22 mouse cellular contexts compared by ENCODE assay signal in genomic region chr10:40449571-40449970, GRCm38 (mm10).
DNase-seq lines count a peak whose midpoint lies in the region; ATAC-seq and TF ChIP-seq lines count a peak whose summit lies in the region.
"Had no signal": no experiment of that assay in that cellular context is flagged by ENCODE, and none has a peak within 500 bp of the region (broad histone marks: within the 10 kb centered on the region; RNA-seq: fewer than 3 reads in every experiment).

No protein-coding gene starts in this region.

- H3K4me3 ChIP-seq in heart, adult 2 months = no peak overlapping the region
- H3K4me3 ChIP-seq in macrophage (ENCODE audit: inconsistent target) = no peak overlapping the region
- no peak overlapping the region for H3K4me3 ChIP-seq in hindbrain, postnatal 0 days (ENCODE audit: low read length)
- H3K4me3 ChIP-seq: forebrain, embryonic 12.5 days; heart, embryonic 12.5 days; midbrain, embryonic 15.5 days had no signal

- H3K4me1 ChIP-seq in heart, adult 2 months (ENCODE audit: control insufficient read depth, insufficient read depth, low read length) = peaks cover 4% of the 10 kb centered on the region
- peaks cover 18% of the 10 kb centered on the region for H3K4me1 ChIP-seq in hindbrain, postnatal 0 days (ENCODE audit: insufficient read depth, low read length)

- H3K4me2 ChIP-seq in hindbrain, postnatal 0 days (ENCODE audit: low read depth, low read length) = no peak overlapping the region
- H3K4me2 ChIP-seq: forebrain, embryonic 12.5 days; heart, embryonic 12.5 days; hindbrain, embryonic 14.5 days; midbrain, embryonic 15.5 days had no signal

- 91% methylated on average over 6 of the region's 6 CpGs for WGBS in heart, adult 2 months
- WGBS in macrophage (ENCODE audit: missing documents) = 45% methylated on average over 6 of the region's 6 CpGs
- 92% methylated on average over 6 of the region's 6 CpGs for WGBS in hindbrain, postnatal 0 days

- no peak for ATAC-seq in hindbrain, postnatal 0 days
- ATAC-seq: liver, postnatal 0 days; midbrain, embryonic 15.5 days; Patski had no signal

- TF ChIP-seq EP300 in heart, adult 2 months (IDR thresholded peaks at IDR 0.05; ENCODE audit: insufficient read depth, low read depth, low read length) = no peak

- TF ChIP-seq CTCF in heart, adult 2 months (IDR thresholded peaks at IDR 0.05) = no peak
- no peak for TF ChIP-seq CTCF in hindbrain, postnatal 0 days (IDR thresholded peaks at IDR 0.05; ENCODE audit: low read depth)

- H3K27ac ChIP-seq in heart, adult 2 months = no peak overlapping the region
- peak overlapping the region; percentile 94; the same call in 1 of the 2 replicates for H3K27ac ChIP-seq in macrophage
- H3K27ac ChIP-seq in hindbrain, postnatal 0 days = no peak overlapping the region
- H3K27ac ChIP-seq: forebrain, embryonic 12.5 days; hindbrain, embryonic 14.5 days; midbrain, embryonic 15.5 days had no signal

- no peak for TF ChIP-seq POLR2A in heart, adult 2 months (IDR thresholded peaks at IDR 0.05; ENCODE audit: insufficient read depth, low read depth, low read length)

- H3K9ac ChIP-seq in heart, adult 2 months (ENCODE audit: low read depth, low read length) = no peak overlapping the region
- no peak overlapping the region for H3K9ac ChIP-seq in hindbrain, postnatal 0 days (replicated peaks; ENCODE audit: low read length)
- H3K9ac ChIP-seq: forebrain, embryonic 12.5 days; heart, embryonic 12.5 days; hindbrain, embryonic 14.5 days; liver, postnatal 0 days; midbrain, embryonic 15.5 days had no signal

- no peaks in the 10 kb centered on the region for H3K79me2 ChIP-seq in heart, adult 2 months (replicated peaks; ENCODE audit: control insufficient read depth, insufficient read depth, low read length)
- H3K79me2 ChIP-seq in macrophage (ENCODE audit: inconsistent target) = peaks cover 41% of the 10 kb centered on the region

- DNase-seq in heart, adult 11 months = peak; percentile 71
- no peak for DNase-seq in heart, adult 2 months
- peak; percentile 63 for DNase-seq in CD4-positive, CD25-positive, alpha-beta regulatory T cell, adult 2 months (ENCODE audit: low read depth, low spot score)
- peak; percentile 57 for DNase-seq in thymus, postnatal 25 days
- no peak for DNase-seq in hindbrain, postnatal 0 days (ENCODE audit: low spot score)
- DNase-seq in neural tube, embryonic 10.5 days (ENCODE audit: extremely low spot score, low spot score) = no peak
- no peak for DNase-seq in adrenal gland, adult 8-10 months
- DNase-seq: adrenal gland, postnatal 36 days; cerebellum, adult 9-11 months; embryo, embryonic 11 days; kidney, adult 18-20 months; kidney, postnatal 10 days; liver; liver, postnatal 0 days; lung, postnatal 36 days; spleen, adult 18-20 months had no signal

- H3K36me3 ChIP-seq in heart, adult 2 months (ENCODE audit: control insufficient read depth, insufficient read depth, low read length) = no peaks in the 10 kb centered on the region
- no peaks in the 10 kb centered on the region for H3K36me3 ChIP-seq in macrophage (ENCODE audit: inconsistent target)
- H3K36me3 ChIP-seq in hindbrain, postnatal 0 days (ENCODE audit: insufficient read depth, low read length) = no peaks in the 10 kb centered on the region
- H3K36me3 ChIP-seq: forebrain, embryonic 12.5 days; heart, embryonic 12.5 days; midbrain, embryonic 15.5 days had no signal

- intact Hi-C loops in heart, adult 2 months (cut with DNase I) = no loop called here

- no peaks in the 10 kb centered on the region for H3K27me3 ChIP-seq in heart, adult 2 months (ENCODE audit: control insufficient read depth, insufficient read depth, low read length)
- H3K27me3 ChIP-seq in hindbrain, postnatal 0 days (ENCODE audit: insufficient read depth, low read length) = no peaks in the 10 kb centered on the region
- H3K27me3 ChIP-seq: forebrain, embryonic 12.5 days; heart, embryonic 12.5 days; midbrain, embryonic 15.5 days; Patski had no signal

- no peaks in the 10 kb centered on the region for H3K9me3 ChIP-seq in hindbrain, postnatal 0 days (ENCODE audit: low read length)
- H3K9me3 ChIP-seq: forebrain, embryonic 12.5 days; heart, embryonic 12.5 days; midbrain, embryonic 15.5 days had no signal

Comparison
In these comparisons a context has a peak if more than half of its experiments do, and no peak if none do; other contexts are left out.
1. DNase-seq: peak in heart, adult 11 months (single experiment), CD4-positive, CD25-positive, alpha-beta regulatory T cell, adult 2 months (single experiment) and thymus, postnatal 25 days (single experiment); none in heart, adult 2 months (0 of 2), hindbrain, postnatal 0 days (single experiment), neural tube, embryonic 10.5 days (single experiment) and adrenal gland, adult 8-10 months (single experiment).